Mouse (Mus musculus) adrenal gland, adult 8-10 months (tissue): Measurements from ENCODE around the gene Lrg1. TPM values are rescaled to one million over a fixed set of nuclear protein-coding genes. Genes with fewer than 3 reads are reported as not detected.

Experiments
- DNase-seq: peaks from one replicate; pipeline ENCODE4 v3.0.0; 2022
- total RNA-seq, 4 experiments: library from RNA; stranded (reverse); gene quantifications; 2 replicates each; pipeline ENCODE4 v1.2.4; 2022

The Lrg1 gene
- total RNA-seq, 4 experiments from 2014 or later: 14.5 to 34.6 (median 16.4) TPM

GRCm38 (mm10) chr17:56074097-56074826 is 47.5 kb downstream of the Lrg1 start:
- DNase-seq: peak; percentile 86

DNA sequence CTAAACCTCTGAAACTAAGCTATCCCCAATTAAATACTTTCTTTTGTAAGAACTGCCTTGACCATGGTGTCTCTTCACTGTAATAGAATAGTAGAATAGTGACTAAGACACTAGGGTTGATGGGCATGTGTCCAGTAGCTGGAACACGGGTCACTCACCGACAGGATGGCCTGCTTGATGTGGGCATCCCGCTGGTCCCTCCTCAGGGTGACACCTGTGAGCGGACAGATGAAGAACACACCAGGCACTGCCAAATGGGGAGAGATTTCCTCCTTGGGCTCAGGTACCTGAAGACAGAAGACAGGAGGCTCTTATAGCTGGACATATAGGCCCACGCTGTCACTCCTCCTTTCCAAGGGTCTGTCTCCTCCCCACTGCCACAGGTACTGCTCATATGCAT is 49.6 kb downstream of the Lrg1 start:
- DNase-seq: no peak

DNA sequence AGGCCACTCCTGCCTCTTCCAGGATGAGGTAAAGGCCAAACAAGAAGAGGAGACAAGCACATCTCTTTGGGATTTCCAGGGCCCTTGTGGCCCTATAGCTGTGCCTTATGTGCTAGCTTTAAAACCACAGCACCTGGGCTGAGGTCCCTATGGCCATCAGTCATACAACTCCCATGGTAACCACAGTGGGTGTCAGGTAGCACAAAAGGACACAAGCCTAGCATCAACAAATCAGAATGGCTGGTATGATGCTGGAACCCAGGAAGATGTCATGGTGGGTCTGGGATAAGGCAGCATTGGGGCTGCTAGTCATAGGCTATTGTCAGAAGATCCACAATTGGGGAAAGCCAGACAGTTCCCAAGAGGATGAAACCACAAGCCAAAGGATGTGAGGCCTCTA is 50.7 kb downstream of the Lrg1 start:
- DNase-seq: no peak

Other genes starting within 250 kb of the Lrg1 start
- gene Zfp119a, start 243.1 kb downstream of the Lrg1 start, total RNA-seq: 1 to 10 TPM; 6.7 to 9.8 (median 8.3) TPM
- 1 to 10 TPM; 3.7 to 9.2 (median 6.3) TPM for gene Zfp959, start 229.9 kb downstream of the Lrg1 start, total RNA-seq
- 1 to 10 TPM; 2.9 to 7.1 (median 4.9) TPM for gene Zfp119b, start 172.5 kb downstream of the Lrg1 start, total RNA-seq
- 1 to 10 TPM in 3 of 4 experiments, under 1 TPM in 1; 0.49 to 2.0 (median 1.5) TPM for gene Ebi3, start 169.4 kb downstream of the Lrg1 start, total RNA-seq
- gene Yju2, start 162.9 kb downstream of the Lrg1 start, total RNA-seq: 10 to 100 TPM; 18.6 to 21.4 (median 20.3) TPM
- gene Shd, start 151.5 kb downstream of the Lrg1 start, total RNA-seq: 1 to 10 TPM; 1.7 to 4.8 (median 3.0) TPM
- gene Fsd1, start 135.5 kb downstream of the Lrg1 start, total RNA-seq: 1 to 10 TPM in 3 of 4 experiments, under 1 TPM in 1; 0.87 to 3.4 (median 2.9) TPM
- 1 to 10 TPM; 4.8 to 9.3 (median 6.8) TPM for gene Stap2, start 116.4 kb downstream of the Lrg1 start, total RNA-seq
- gene Mpnd, start 116.3 kb downstream of the Lrg1 start, total RNA-seq: 100 to 1,000 TPM; 101 to 119 (median 110) TPM
- 10 to 100 TPM; 44.3 to 52.5 (median 49.9) TPM for gene Sh3gl1, start 85.4 kb downstream of the Lrg1 start, total RNA-seq
- 1 to 10 TPM; 3.8 to 6.0 (median 4.3) TPM for gene Chaf1a, start 81.6 kb downstream of the Lrg1 start, total RNA-seq
- gene Ubxn6, start 47.0 kb downstream of the Lrg1 start, total RNA-seq: 10 to 100 TPM; 67.6 to 93.5 (median 82.6) TPM
- gene Hdgfl2, start 42.4 kb downstream of the Lrg1 start, total RNA-seq: 100 to 1,000 TPM in 1 of 4 experiments, 10 to 100 TPM in 3; 55.6 to 123 (median 80.3) TPM
- 100 to 1,000 TPM in 1 of 4 experiments, 10 to 100 TPM in 3; 45.4 to 191 (median 87.0) TPM for gene Plin4, start 12.2 kb downstream of the Lrg1 start, total RNA-seq
- 10 to 100 TPM; 20.4 to 32.6 (median 26.9) TPM for gene Plin5, start 4.4 kb downstream of the Lrg1 start, total RNA-seq
- 10 to 100 TPM in 2 of 4 experiments, 1 to 10 TPM in 2; 6.6 to 12.7 (median 10.9) TPM for gene Sema6b, start 18.3 kb upstream of the Lrg1 start, total RNA-seq
- 1 to 10 TPM; 2.2 to 4.2 (median 3.8) TPM for gene Tnfaip8l1, start 40.5 kb upstream of the Lrg1 start, total RNA-seq
- gene Mydgf, start 61.9 kb upstream of the Lrg1 start, total RNA-seq: 10 to 100 TPM; 49.4 to 62.3 (median 54.2) TPM
- gene Dpp9, start 96.9 kb upstream of the Lrg1 start, total RNA-seq: 10 to 100 TPM; 35.6 to 41.4 (median 39.6) TPM
- gene Fem1a, start 134.8 kb upstream of the Lrg1 start, total RNA-seq: 10 to 100 TPM; 30.4 to 32.5 (median 31.2) TPM
- 10 to 100 TPM; 23.9 to 26.3 (median 24.8) TPM for gene Ticam1, start 154.8 kb upstream of the Lrg1 start, total RNA-seq
- 100 to 1,000 TPM in 3 of 4 experiments, 10 to 100 TPM in 1; 92.6 to 117 (median 103) TPM for gene Plin3, start 170.9 kb upstream of the Lrg1 start, total RNA-seq
- not detected for gene Arrdc5, start 178.3 kb upstream of the Lrg1 start, total RNA-seq
- 1 to 10 TPM; 1.8 to 3.4 (median 2.6) TPM for gene Uhrf1, start 181.3 kb upstream of the Lrg1 start, total RNA-seq
- 10 to 100 TPM; 36.7 to 54.1 (median 47.4) TPM for gene Kdm4b, start 204.1 kb upstream of the Lrg1 start, total RNA-seq